Mouse (Mus musculus): ENCODE results near the gene Ten1. TPM values are rescaled to one million over a fixed set of nuclear protein-coding genes. Genes with fewer than 3 reads are reported as not detected.

Gene Ten1
- polyA plus RNA-seq (2021) = 53.6 TPM

GRCm38 (mm10) chr11:116198639-116199531 lies at the start of gene Ten1, which contains the start of gene Acox1:
Gene Ten1 (plus strand): TSS chr11:116198855.
Gene Acox1 (minus strand): TSS chr11:116199045.
- no peaks in the 10 kb centered on the region for H3K27me3 ChIP-seq
- DNase-seq (ENCODE audit: low read depth, low spot score) = peak; percentile 83
- ChIA-PET CTCF (no interaction called here), POLR2A (interaction anchor here (0.7 to 1.1 kb wide), 2 partner anchors 31 to 154 kb away, joined by 4 read pairs; no protein-coding TSS in a partner anchor)
- peak; percentile 84 for ATAC-seq
- in situ Hi-C loops (cut with MboI; ENCODE audit: low pct_unique_long_range_greater_than_20kb) = no loop called here
- TF ChIP-seq CTCF (IDR thresholded peaks at IDR 0.05) = no peak

DNA sequence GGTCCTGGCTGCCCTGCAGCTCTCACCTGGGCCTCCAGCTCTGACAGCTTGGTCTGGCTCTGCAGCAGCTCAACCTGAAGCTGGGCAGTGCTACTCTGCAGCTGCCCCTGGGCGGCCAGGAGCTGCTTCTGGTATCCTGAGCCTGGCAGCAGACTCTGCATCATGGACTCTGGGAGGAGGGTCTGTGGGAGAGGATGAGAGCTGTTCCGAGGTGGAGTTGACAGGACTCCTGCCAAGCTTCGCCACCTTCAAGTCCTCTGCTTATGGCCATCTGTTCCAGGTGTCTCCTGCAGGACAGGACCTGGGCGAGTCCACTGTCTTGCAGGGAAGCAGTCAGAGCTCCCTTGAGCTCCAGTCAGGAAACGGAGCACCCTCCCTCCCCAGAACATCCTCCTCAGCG lies 49.3 kb upstream of the Ten1 start:
- in situ Hi-C loops (cut with MboI; ENCODE audit: low pct_unique_long_range_greater_than_20kb) = loop anchor here (5.0 kb wide), 1 partner anchor 68 kb away; no protein-coding TSS in a partner anchor

DNA sequence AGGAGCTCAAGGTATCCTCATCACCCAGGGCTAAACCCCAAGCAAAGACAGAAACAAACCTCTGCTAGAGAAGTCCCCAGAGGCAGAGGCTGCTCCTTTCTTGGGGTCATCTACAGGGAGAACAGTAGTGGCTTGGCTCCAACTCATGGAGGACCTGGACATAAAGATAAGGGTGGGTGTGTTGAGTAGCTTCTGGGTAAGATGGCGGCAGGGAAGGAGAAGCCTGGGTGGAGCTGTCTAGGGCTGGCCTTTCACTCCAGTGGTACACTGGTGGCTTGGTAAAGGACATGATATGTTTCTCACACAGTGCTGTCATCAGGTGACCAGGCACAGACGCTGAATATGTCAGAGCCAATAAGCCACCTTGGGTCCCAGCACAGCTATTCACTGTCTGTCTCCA lies 47.7 kb upstream of the Ten1 start:
- no peak for ATAC-seq
- no peak for TF ChIP-seq CTCF (IDR thresholded peaks at IDR 0.05)
- CTCF ChIA-PET = interaction anchor here (1.0 kb wide), 1 partner anchor 11 kb away, joined by 3 read pairs; no protein-coding TSS in a partner anchor
- no peak for DNase-seq (ENCODE audit: low read depth, low spot score)
- in situ Hi-C loops (cut with MboI; ENCODE audit: low pct_unique_long_range_greater_than_20kb) = no loop called here
- POLR2A ChIA-PET = interaction anchor here (0.7 kb wide), 1 partner anchor 17 kb away, joined by 3 read pairs; no protein-coding TSS in a partner anchor
- H3K27me3 ChIP-seq = no peaks in the 10 kb centered on the region

More for the DNA sequence above, 49.3 kb upstream of the Ten1 start:
- DNase-seq (ENCODE audit: low read depth, low spot score) = no peak
- TF ChIP-seq CTCF (IDR thresholded peaks at IDR 0.05) = no peak
- H3K27me3 ChIP-seq = no peaks in the 10 kb centered on the region
- ATAC-seq = no peak
- POLR2A ChIA-PET = interaction anchor here (2.9 kb wide), 1 partner anchor 18 kb away, joined by 12 read pairs; the partner anchor contains the start of gene Fbf1
- CTCF ChIA-PET = interaction anchor here (1.0 to 1.6 kb wide), 3 partner anchors 10 to 13 kb away, joined by 3 to 6 read pairs (median 4); partner anchors contain the start of gene Mrpl38

GRCm38 (mm10) chr11:116161312-116161711 lies 37.3 kb upstream of the Ten1 start:
- H3K27me3 ChIP-seq = no peaks in the 10 kb centered on the region
- ATAC-seq = no peak
- DNase-seq (ENCODE audit: low read depth, low spot score) = no peak
- ChIA-PET POLR2A (interaction anchor here (0.8 to 1.7 kb wide), 2 partner anchors 9 to 36 kb away, joined by 3 to 5 read pairs; no protein-coding TSS in a partner anchor), CTCF (interaction anchor here (1.7 kb wide), 1 partner anchor 22 kb away, joined by 6 read pairs; the partner anchor contains the start of gene Mrpl38)
- no peak for TF ChIP-seq CTCF (IDR thresholded peaks at IDR 0.05)
- in situ Hi-C loops (cut with MboI; ENCODE audit: low pct_unique_long_range_greater_than_20kb) = no loop called here

DNA sequence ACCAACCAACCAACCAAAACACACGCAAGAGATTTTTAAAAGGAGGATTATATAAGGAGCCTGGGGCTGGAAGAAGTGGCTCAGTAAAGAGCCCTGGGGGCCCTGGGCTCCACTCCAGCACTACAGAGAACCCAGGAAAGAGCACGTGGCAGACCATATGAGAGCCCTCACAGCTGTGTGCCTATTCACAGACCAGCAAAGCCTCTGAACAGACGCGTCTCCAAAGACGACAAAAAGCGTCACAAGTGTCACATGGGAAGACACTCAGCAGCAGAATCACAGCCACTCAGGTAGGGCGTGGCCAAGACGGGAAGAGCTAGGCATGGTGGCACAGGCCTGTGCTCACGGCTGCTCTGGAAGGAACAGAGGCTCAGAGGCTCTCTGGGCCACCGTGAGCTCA lies 36.5 kb upstream of the Ten1 start:
- ChIA-PET POLR2A (interaction anchor here (1.7 kb wide), 1 partner anchor 10 kb away, joined by 5 read pairs; no protein-coding TSS in a partner anchor), CTCF (interaction anchor here (1.1 to 1.7 kb wide), 2 partner anchors 13 to 23 kb away, joined by 3 to 6 read pairs; partner anchors contain the start of gene Mrpl38)
- TF ChIP-seq CTCF (IDR thresholded peaks at IDR 0.05) = no peak
- H3K27me3 ChIP-seq = no peaks in the 10 kb centered on the region
- ATAC-seq (no peak), DNase-seq (ENCODE audit: low read depth, low spot score) (no peak)
- in situ Hi-C loops (cut with MboI; ENCODE audit: low pct_unique_long_range_greater_than_20kb) = no loop called here

DNA sequence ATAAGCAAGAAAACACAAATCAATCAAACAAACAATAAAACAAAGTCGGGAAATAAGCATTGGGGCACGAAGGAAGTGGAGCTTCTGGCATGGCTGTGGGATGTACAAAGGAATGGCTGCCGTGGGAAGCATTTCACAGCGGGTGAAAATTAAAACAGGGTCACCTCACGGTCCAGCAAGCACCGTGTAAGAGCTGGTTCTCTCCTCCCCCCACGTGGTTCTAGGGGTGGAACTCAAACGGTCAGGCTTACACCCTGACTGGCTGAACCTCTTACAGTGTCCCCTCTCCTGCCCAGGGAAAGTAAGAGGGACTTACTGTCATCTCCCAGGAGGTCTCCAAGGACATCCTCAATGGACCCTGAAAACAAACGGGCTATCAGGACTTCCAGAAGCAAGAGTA lies 35.7 kb upstream of the Ten1 start:
- ChIA-PET CTCF (interaction anchor here (1.1 to 1.7 kb wide), 2 partner anchors 14 to 24 kb away, joined by 3 to 6 read pairs; partner anchors contain the start of gene Mrpl38), POLR2A (interaction anchor here (0.9 to 1.7 kb wide), 2 partner anchors 10 to 11 kb away, joined by 3 to 5 read pairs; no protein-coding TSS in a partner anchor)
- no peak for TF ChIP-seq CTCF (IDR thresholded peaks at IDR 0.05)
- in situ Hi-C loops (cut with MboI; ENCODE audit: low pct_unique_long_range_greater_than_20kb) = no loop called here
- H3K27me3 ChIP-seq = no peaks in the 10 kb centered on the region
- ATAC-seq (no peak), DNase-seq (ENCODE audit: low read depth, low spot score) (no peak)

DNA sequence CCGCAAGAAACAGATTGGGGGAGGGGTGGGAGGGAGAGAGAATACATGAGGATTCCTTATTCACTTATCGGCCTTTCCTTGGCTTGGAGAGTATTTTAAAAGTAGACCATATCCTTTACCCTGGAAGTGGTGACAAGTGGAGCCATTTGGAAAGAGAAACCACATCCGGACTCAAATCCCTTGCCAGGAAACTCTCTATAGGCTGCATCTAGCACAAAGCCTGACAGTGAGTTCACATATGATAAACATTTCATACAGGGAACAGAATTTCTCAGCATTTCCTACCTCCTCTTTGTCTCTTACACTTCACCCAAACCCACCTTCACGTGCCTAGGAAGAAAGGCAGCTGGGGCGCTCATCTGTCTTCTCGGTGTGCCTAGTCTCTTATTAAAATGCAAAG lies 31.4 kb upstream of the Ten1 start:
- ChIA-PET CTCF (interaction anchor here (1.8 kb wide), 1 partner anchor 19 kb away, joined by 5 read pairs; no protein-coding TSS in a partner anchor), POLR2A (interaction anchor here (0.7 to 3.3 kb wide), 2 partner anchors 19 to 32 kb away, joined by 4 to 12 read pairs; no protein-coding TSS in a partner anchor)
- no peak for TF ChIP-seq CTCF (IDR thresholded peaks at IDR 0.05)
- in situ Hi-C loops (cut with MboI; ENCODE audit: low pct_unique_long_range_greater_than_20kb) = no loop called here
- DNase-seq (ENCODE audit: low read depth, low spot score) (no peak), ATAC-seq (no peak)
- no peaks in the 10 kb centered on the region for H3K27me3 ChIP-seq

- DNase-seq (ENCODE audit: low read depth, low spot score) (peak; percentile 72), ATAC-seq (peak; percentile 91)
- in situ Hi-C loops (cut with MboI; ENCODE audit: low pct_unique_long_range_greater_than_20kb) = no loop called here
- TF ChIP-seq CTCF (IDR thresholded peaks at IDR 0.05) = no peak
- ChIA-PET CTCF (interaction anchor here (1.1 to 1.8 kb wide), 2 partner anchors 18 to 29 kb away, joined by 5 read pairs; partner anchors contain the start of gene Mrpl38), POLR2A (interaction anchor here (0.6 to 3.3 kb wide), 4 partner anchors 17 to 32 kb away, joined by 3 to 12 read pairs (median 4); no protein-coding TSS in a partner anchor)
- no peaks in the 10 kb centered on the region for H3K27me3 ChIP-seq
Observed at GRCm38 (mm10) chr11:116167884-116168439, 30.7 kb upstream of the Ten1 start, which contains the start of gene Fbf1. Gene Fbf1 (minus strand): TSS chr11:116168166.

DNA sequence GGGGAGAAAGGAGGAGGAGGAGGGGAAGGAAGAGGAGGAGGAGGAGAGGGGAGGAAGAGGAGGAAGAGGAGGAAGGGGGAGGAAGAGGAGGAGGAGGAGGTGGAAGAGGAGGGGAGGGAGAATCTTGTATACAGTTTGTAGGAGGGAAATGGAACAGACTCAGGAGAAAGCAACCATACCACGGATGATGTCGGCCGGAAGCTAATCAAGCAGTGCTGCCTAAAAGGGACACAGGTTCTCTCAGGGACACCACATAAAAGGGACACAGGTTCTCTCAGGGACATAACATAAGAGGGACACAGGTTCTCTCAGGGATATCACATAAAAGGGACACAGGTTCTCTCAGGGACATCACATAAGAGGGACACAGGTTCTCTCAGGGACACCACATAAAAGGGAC lies 29.4 kb upstream of the Ten1 start:
- in situ Hi-C loops (cut with MboI; ENCODE audit: low pct_unique_long_range_greater_than_20kb) = no loop called here
- POLR2A ChIA-PET = interaction anchor here (0.6 kb wide), 1 partner anchor 46 kb away, joined by 3 read pairs; no protein-coding TSS in a partner anchor
- ATAC-seq (no peak), DNase-seq (ENCODE audit: low read depth, low spot score) (no peak)
- TF ChIP-seq CTCF (IDR thresholded peaks at IDR 0.05) = no peak
- CTCF ChIA-PET = no interaction called here
- no peaks in the 10 kb centered on the region for H3K27me3 ChIP-seq

Data from Patski (cell line).